Mouse (Mus musculus) midbrain, embryonic 14.5 days (tissue): ENCODE measurements at regions not wholly inside any gene's neighbourhood (a gene's known extent, or its start where the extent isn't known, plus 50 kb on each side); places are given as distances from the start of the nearest gene placed in this dataset.

Experiments used
- ATAC-seq: fragments of 200-750 bp; cut with Nextera tagmentation; 2 replicates; pipeline ENCODE4 v1.8.0; 2017; ENCODE audit warnings: moderate number of reproducible peaks, moderate library complexity; ENCODE audit not compliant: low FRiP score, low TSS enrichment
- DNase-seq: peaks from one replicate; pipeline ENCODE4 v3.0.0-alpha.2; 2015
- H3K27ac ChIP-seq: fragments of 300-500 bp; sonication (generic); replicated peaks from 2 replicates; pipeline ENCODE4 v1.5.1; 2014; ENCODE audit warnings: mild to moderate bottlenecking, low read depth, low read length, moderate library complexity
- H3K27me3 ChIP-seq: fragments of 300-500 bp; sonication (generic); 2 replicates; pipeline ENCODE4 v1.6.1; 2014; ENCODE audit warnings: low read length, control low read depth, mixed read lengths; ENCODE audit not compliant: control insufficient read depth, insufficient read depth
- H3K36me3 ChIP-seq: fragments of 300-500 bp; sonication (generic); 2 replicates; pipeline ENCODE4 v1.6.1; 2014; ENCODE audit warnings: low read length, control low read depth; ENCODE audit not compliant: control insufficient read depth, insufficient read depth
- H3K4me1 ChIP-seq: fragments of 300-500 bp; sonication (generic); 2 replicates; pipeline ENCODE4 v1.6.1; 2014; ENCODE audit warnings: mild to moderate bottlenecking, antibody characterized with exemption, low read length, control low read depth; ENCODE audit not compliant: control insufficient read depth, insufficient read depth
- H3K4me2 ChIP-seq: fragments of 300-500 bp; sonication (generic); 2 replicates; pipeline ENCODE4 v1.6.1; 2014; ENCODE audit warnings: mild to moderate bottlenecking, low read length, moderate library complexity
- H3K4me3 ChIP-seq: fragments of 300-500 bp; sonication (generic); replicated peaks from 2 replicates; pipeline ENCODE4 v1.5.1; 2014; ENCODE audit warnings: low read depth, low read length
- H3K9ac ChIP-seq: fragments of 300-500 bp; sonication (generic); replicated peaks from 2 replicates; pipeline ENCODE4 v1.6.1; 2014; ENCODE audit warnings: mild to moderate bottlenecking, low read length, moderate library complexity
- H3K9me3 ChIP-seq: fragments of 300-500 bp; sonication (generic); 2 replicates; pipeline ENCODE4 v1.6.1; 2016; ENCODE audit warnings: low read length, control low read depth, mixed read lengths; ENCODE audit not compliant: control insufficient read depth
- WGBS: fragments of 180-500 bp; shearing (Covaris S2); extraction: QIAGEN DNeasy Blood & Tissue Kit; methylation state at CpG from one replicate; pipeline ENCODE4 v1.1.7; 2014; 5-methylcytosine and 5-hydroxymethylcytosine counted together

DNA sequence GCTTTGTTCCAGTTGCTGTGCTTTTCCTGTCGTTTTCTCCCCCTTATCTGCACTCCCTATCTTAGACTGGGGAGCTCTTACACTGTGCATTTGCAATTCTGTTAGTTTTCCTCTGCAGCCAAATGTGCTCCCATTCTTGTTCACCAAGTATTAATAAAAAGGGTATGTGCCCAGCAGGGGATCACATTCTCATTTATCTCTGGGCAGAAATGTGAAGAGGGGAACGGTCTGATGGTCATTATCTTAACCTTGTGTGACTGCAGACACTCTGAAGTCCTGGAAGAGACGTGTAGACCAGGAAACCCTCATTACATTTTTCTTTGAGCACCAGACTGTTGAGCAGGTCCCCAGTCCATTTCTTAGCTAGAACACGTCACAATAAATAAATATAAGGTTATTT is 336.6 kb downstream of the Rnd3 start:
- 0 out of 2 replicates have a peak overlapping the region, but pooled peaks have one; percentile 15 for H3K27ac ChIP-seq
- WGBS: 31% methylated on average over 4 of the region's 4 CpGs
- H3K27me3 ChIP-seq: no peaks in the 10 kb centered on the region
- H3K9me3 ChIP-seq: no peaks in the 10 kb centered on the region
- H3K4me1 ChIP-seq: peaks cover 29% of the 10 kb centered on the region
- H3K4me3 ChIP-seq: no peak overlapping the region
- H3K9ac ChIP-seq: no peak overlapping the region
- ATAC-seq: no peak
- peak; percentile 28 for DNase-seq
- no peak overlapping the region for H3K4me2 ChIP-seq
- H3K36me3 ChIP-seq: no peaks in the 10 kb centered on the region

DNA sequence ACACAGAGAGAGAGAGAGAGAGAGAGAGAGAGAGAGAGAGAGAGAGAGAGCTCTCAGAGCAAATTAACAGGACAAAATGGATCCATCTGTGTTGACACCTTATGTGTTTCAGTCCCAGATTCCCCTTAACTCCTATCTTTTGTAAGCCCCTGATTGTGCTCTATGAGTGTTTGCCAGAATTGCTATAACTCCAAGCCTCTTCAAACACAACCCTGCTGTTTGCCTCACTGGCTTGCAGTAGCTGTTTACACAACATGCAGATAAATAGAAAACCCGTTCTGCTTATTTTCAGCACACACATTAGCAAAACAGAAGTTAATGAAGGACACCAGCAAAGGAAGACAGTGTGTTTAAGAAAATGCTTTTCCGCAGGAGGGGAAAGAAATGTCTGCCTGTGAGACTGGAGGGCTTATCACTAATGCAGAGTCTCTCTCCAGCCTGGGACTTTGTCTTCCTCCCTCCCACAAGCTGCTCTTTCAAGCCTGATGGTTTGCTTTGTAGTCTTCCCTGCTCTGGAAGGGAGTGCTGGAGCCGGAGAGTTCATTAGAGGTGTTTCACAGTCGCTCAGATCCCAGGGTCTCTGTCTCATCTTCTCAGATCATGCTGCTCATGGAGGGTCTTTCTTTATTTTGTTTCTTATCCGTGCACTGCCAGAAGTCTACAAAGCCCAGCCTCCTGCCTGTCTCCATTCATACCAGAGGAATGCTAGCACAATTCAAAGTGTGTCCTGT is 338.4 kb downstream of the Rnd3 start:
- H3K9me3 ChIP-seq: no peaks in the 10 kb centered on the region
- WGBS: 5% methylated on average over 5 of the region's 5 CpGs
- no peaks in the 10 kb centered on the region for H3K36me3 ChIP-seq
- no peak overlapping the region; the same call in 1 of the 2 replicates for H3K9ac ChIP-seq
- H3K4me3 ChIP-seq: no peak overlapping the region
- no peaks in the 10 kb centered on the region for H3K27me3 ChIP-seq
- peaks cover 29% of the 10 kb centered on the region for H3K4me1 ChIP-seq
- ATAC-seq (peak; percentile 53; the same call in 1 of the 2 replicates), DNase-seq (peak; percentile 69)
- peak overlapping the region; percentile 5 for H3K4me2 ChIP-seq
- peak overlapping the region; percentile 53 for H3K27ac ChIP-seq

DNA sequence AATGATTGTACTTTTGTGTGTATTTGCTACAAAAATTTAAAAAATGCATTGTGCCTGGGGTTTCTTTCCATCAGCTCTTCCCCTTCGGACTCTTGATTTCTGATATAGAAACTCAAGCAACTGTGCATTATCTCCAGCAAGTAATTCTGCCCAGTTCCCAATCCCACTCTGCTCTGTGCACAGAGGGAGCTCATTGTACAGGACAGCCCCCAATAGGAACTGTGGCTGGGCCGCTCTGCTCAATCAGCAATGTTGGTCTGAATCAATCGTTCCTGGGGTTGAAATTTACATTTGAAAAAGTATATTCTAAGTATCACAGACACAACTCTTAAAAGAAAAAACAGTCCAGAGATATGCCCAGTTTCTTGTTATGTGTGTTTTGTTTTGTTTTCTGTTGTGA is 339.1 kb downstream of the Rnd3 start:
- H3K27ac ChIP-seq: no peak overlapping the region
- WGBS: 11% methylated on average over 3 of the region's 3 CpGs
- DNase-seq: peak; percentile 26

DNA sequence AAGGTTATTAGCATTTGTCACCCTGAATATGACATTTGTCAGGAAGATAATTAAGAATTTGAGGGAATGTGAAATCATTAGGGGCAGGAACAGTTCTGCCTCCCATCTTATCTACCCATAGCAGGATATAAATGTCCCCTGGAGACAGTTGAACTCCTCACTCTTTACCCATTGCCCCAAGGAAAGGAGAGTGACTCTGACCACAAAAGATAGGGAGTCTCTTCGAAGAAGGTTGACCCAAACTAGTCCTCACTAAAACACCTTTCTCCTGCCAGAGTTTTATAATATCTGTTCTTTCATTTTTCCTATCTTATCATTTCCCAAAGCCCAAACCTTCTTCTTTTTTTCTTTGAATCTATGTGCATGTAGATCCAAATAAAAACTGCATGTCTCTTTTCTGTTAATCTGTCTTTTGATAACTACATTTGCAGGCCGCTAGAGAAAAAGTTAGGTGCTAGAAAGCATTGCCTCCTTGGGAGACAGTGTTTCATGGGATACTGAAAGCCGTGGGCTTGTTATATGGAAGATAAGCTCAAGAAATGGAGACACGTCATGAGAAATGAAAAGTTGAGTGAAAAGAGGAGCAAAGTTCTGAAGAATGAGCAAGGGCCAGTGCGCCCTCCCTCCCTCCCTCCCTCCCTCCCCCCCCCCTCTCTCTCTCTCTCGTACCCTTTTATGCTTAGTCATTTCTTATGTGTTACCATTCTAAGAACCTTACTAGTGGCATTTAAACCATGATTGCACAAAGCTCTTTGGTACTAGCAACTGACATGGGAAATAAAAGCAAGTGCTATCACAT is 341.6 kb downstream of the Rnd3 start:
- Histone ChIP-seq H3K4me2 (no peak overlapping the region), H3K9ac (no peak overlapping the region), H3K36me3 (no peaks in the 10 kb centered on the region), H3K27me3 (no peaks in the 10 kb centered on the region), H3K9me3 (no peaks in the 10 kb centered on the region), H3K27ac (no peak overlapping the region), H3K4me1 (peaks cover 25% of the 10 kb centered on the region), H3K4me3 (no peak overlapping the region)
- 91% methylated on average over 6 of the region's 6 CpGs for WGBS
- ATAC-seq: no peak
- DNase-seq: no peak

More for the DNA sequence above, 339.1 kb downstream of the Rnd3 start:
- Histone ChIP-seq H3K36me3 (no peaks in the 10 kb centered on the region), H3K4me2 (no peak overlapping the region), H3K9me3 (no peaks in the 10 kb centered on the region), H3K9ac (no peak overlapping the region), H3K27me3 (no peaks in the 10 kb centered on the region), H3K4me3 (no peak overlapping the region), H3K4me1 (peaks cover 29% of the 10 kb centered on the region)
- no peak for ATAC-seq

DNA sequence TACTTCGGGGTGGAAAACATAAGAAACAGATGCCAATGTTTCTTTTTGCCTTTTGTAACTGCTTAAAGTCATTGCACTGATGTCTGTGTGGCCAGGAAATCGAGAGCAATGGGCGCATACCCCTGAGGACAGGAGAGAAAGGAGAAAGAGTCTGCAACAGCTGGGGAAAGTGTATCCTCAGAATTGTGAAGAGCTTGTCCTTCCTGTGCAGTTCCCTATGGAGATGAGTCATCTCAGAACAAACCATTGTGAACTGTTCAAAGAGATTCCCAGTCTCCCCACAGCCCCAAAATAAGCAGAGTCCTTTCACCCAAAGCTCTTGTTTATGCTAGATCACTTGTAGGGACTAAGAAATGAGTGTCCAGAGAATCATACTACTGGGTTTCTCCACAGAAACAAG is 343.3 kb downstream of the Rnd3 start:
- Histone ChIP-seq H3K4me1 (peaks cover 9% of the 10 kb centered on the region), H3K9ac (no peak overlapping the region), H3K4me3 (no peak overlapping the region), H3K9me3 (no peaks in the 10 kb centered on the region), H3K36me3 (no peaks in the 10 kb centered on the region), H3K27ac (no peak overlapping the region), H3K27me3 (no peaks in the 10 kb centered on the region), H3K4me2 (no peak overlapping the region)
- 92% methylated on average over 3 of the region's 3 CpGs for WGBS
- DNase-seq: no peak
- no peak for ATAC-seq

DNA sequence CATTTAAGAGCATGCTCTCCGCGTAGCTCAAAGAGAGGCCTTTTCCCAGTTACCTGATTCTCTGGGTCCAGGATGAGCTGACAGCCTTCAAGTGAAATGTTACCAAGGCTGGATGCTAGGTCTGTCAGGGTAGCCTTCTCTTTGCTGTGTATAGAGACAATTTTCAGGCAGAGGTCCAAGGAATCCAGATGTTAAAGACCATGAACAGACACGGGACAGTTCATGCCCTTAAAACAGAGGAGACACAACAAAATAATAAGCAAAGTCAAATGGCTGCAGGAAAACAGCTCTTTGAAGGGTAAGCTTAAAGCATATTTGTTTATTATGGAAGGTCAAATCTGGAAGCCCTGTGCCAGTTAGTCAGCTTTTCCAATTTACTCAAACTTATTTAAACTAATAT is 352.8 kb downstream of the Rnd3 start:
- H3K36me3 ChIP-seq: no peaks in the 10 kb centered on the region
- no peak overlapping the region for H3K4me3 ChIP-seq
- no peaks in the 10 kb centered on the region for H3K27me3 ChIP-seq
- WGBS: 91% methylated on average over 3 of the region's 3 CpGs
- no peak overlapping the region for H3K9ac ChIP-seq
- ATAC-seq: no peak
- no peak for DNase-seq
- H3K4me1 ChIP-seq: no peaks in the 10 kb centered on the region
- no peaks in the 10 kb centered on the region; the same call in 1 of the 2 replicates for H3K9me3 ChIP-seq
- no peak overlapping the region for H3K4me2 ChIP-seq
- no peak overlapping the region for H3K27ac ChIP-seq

DNA sequence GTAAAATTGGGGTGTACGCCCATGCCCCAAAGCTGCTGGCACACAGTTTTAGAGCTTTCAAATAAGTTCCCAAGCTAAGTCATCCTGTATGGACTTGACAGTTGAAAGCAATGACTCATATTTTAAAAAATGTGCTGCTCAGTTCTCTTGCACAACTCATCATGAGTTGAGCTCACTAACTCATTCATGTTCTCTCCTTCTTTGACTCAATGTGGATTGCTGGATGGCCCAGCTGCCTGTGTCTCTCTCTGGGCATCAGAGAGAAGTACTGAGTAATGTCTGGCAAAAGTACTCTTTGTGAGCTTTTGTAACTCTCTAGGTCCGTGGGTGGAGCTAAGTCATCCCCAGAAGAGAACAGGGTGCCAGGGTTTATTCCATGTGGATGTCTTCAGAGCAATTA is 355.3 kb downstream of the Rnd3 start:
- no peak overlapping the region for H3K9ac ChIP-seq
- no peaks in the 10 kb centered on the region; the same call in 1 of the 2 replicates for H3K9me3 ChIP-seq
- H3K27me3 ChIP-seq: no peaks in the 10 kb centered on the region
- WGBS: 91% methylated on average over 2 of the region's 2 CpGs
- no peak overlapping the region for H3K4me3 ChIP-seq
- no peak for DNase-seq
- H3K4me2 ChIP-seq: no peak overlapping the region
- no peaks in the 10 kb centered on the region for H3K4me1 ChIP-seq
- H3K27ac ChIP-seq: no peak overlapping the region
- no peaks in the 10 kb centered on the region for H3K36me3 ChIP-seq
- ATAC-seq: no peak

DNA sequence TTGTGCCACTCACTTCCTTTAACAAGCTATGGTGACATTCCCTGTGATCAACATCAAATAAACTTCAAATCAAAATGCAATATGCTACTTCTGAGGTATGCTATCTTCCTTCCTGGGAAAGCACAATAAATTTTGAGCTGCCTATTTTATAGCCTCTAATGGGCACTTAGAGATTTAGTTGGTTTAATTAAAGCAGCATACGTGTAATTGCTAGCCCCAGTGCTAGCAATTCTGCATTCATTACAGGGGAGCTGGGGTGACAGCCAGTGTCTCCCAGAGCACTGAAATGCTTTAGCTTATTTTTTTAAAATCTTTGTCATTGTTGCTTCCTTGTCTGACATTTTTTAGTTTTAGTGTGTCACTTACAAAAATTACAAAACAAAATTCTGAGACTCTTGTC is 355.8 kb downstream of the Rnd3 start:
- no peak for DNase-seq

More for the DNA sequence above, 355.8 kb downstream of the Rnd3 start:
- Histone ChIP-seq H3K27me3 (no peaks in the 10 kb centered on the region), H3K4me2 (no peak overlapping the region), H3K9me3 (no peaks in the 10 kb centered on the region; the same call in 1 of the 2 replicates), H3K9ac (no peak overlapping the region), H3K36me3 (no peaks in the 10 kb centered on the region), H3K4me3 (no peak overlapping the region), H3K27ac (no peak overlapping the region), H3K4me1 (no peaks in the 10 kb centered on the region)
- ATAC-seq: no peak
- 40% methylated on average over 1 of the region's 1 CpGs for WGBS
